Mouse (Mus musculus) CH12.LX (cell line): ENCODE data around the gene Mmp10. TPM values are rescaled to one million over a fixed set of nuclear protein-coding genes. Genes with fewer than 3 reads are reported as not detected.

Source experiments
- polyA plus RNA-seq: library from polyadenylated mRNA; unstranded; fragments of >175 nt; gene quantifications from 2 replicates; pipeline ENCODE4 v1.2.1, GENCODE M21; 2012; ENCODE audit warnings: low read depth; ENCODE audit not compliant: insufficient read length
- total RNA-seq, 2 experiments: library from RNA; depleted of rRNA; stranded (reverse); fragments of 300-350 nt in 1 of 2; fragments of >200 nt in 1 of 2; gene quantifications; 2 replicates each; pipeline ENCODE4 v1.2.3; 2012 to 2014

Gene Mmp10
- total and polyA plus RNA-seq, 3 experiments: 1.4 to 4.2 (median 1.9) TPM

Other genes with a start within 250 kb of the Mmp10 start
- gene Mmp13, start 229.8 kb upstream of the Mmp10 start, total RNA-seq (2012; rRNA removed): not detected in 2 replicates
- gene Mmp13, start 229.8 kb upstream of the Mmp10 start, total RNA-seq (2014; rRNA removed): not detected in 2 replicates
- gene Mmp13, start 229.8 kb upstream of the Mmp10 start, polyA plus RNA-seq: not detected in 2 replicates
- not detected in 2 replicates for gene Mmp12, start 158.0 kb upstream of the Mmp10 start, total RNA-seq (2012; rRNA removed)
- gene Mmp12, start 158.0 kb upstream of the Mmp10 start, total RNA-seq (2014; rRNA removed): 0.11 TPM in 1 of 2 replicates, not detected in the other
- gene Mmp12, start 158.0 kb upstream of the Mmp10 start, polyA plus RNA-seq: not detected in 2 replicates
- not detected in 2 replicates for gene Mmp1b, start 114.3 kb upstream of the Mmp10 start, total RNA-seq (2012; rRNA removed)
- not detected in 2 replicates for gene Mmp1b, start 114.3 kb upstream of the Mmp10 start, total RNA-seq (2014; rRNA removed)
- 0.16 TPM in 1 of 2 replicates, not detected in the other for gene Mmp1b, start 114.3 kb upstream of the Mmp10 start, polyA plus RNA-seq
- 0.08 TPM in 1 of 2 replicates, not detected in the other for gene Mmp3, start 56.5 kb upstream of the Mmp10 start, total RNA-seq (2012; rRNA removed)
- not detected in 2 replicates for gene Mmp3, start 56.5 kb upstream of the Mmp10 start, total RNA-seq (2014; rRNA removed)
- gene Mmp3, start 56.5 kb upstream of the Mmp10 start, polyA plus RNA-seq: not detected in 2 replicates
- not detected in 2 replicates for gene Mmp8, start 56.1 kb downstream of the Mmp10 start, total RNA-seq (2012; rRNA removed)
- gene Mmp8, start 56.1 kb downstream of the Mmp10 start, total RNA-seq (2014; rRNA removed): not detected in 2 replicates
- not detected in 2 replicates for gene Mmp8, start 56.1 kb downstream of the Mmp10 start, polyA plus RNA-seq
- gene Mmp27, start 69.0 kb downstream of the Mmp10 start, total RNA-seq (2012; rRNA removed): not detected in 2 replicates
- not detected in 2 replicates for gene Mmp27, start 69.0 kb downstream of the Mmp10 start, total RNA-seq (2014; rRNA removed)
- gene Mmp27, start 69.0 kb downstream of the Mmp10 start, polyA plus RNA-seq: not detected in 2 replicates
- gene Mmp20, start 125.9 kb downstream of the Mmp10 start, total RNA-seq (2012; rRNA removed): 0.04 TPM in 1 of 2 replicates, not detected in the other
- gene Mmp20, start 125.9 kb downstream of the Mmp10 start, total RNA-seq (2014; rRNA removed): 0.07 and 0.11 TPM in 2 replicates
- gene Mmp20, start 125.9 kb downstream of the Mmp10 start, polyA plus RNA-seq: not detected in 2 replicates
- not detected in 2 replicates for gene Mmp7, start 189.7 kb downstream of the Mmp10 start, total RNA-seq (2012; rRNA removed)
- gene Mmp7, start 189.7 kb downstream of the Mmp10 start, total RNA-seq (2014; rRNA removed): not detected in 2 replicates
- gene Mmp7, start 189.7 kb downstream of the Mmp10 start, polyA plus RNA-seq: not detected in 2 replicates